Mouse (Mus musculus) frontal cortex, postnatal 25 days (tissue): ENCODE results near the gene Sirpa.

Experiments used
- DNase-seq, 2 experiments: peaks; one replicate each; pipeline ENCODE4 v3.0.0; 2022; ENCODE audit warnings: low spot score in 2 of 2

Sirpa gene

GRCm38 (mm10) chr2:129633077-129633732 lies 40.6 kb downstream of the Sirpa start:
- DNase-seq: no peak

GRCm38 (mm10) chr2:129633982-129634381 lies 41.3 kb downstream of the Sirpa start:
- no peak for DNase-seq

- DNase-seq: no peak
These were observed 60.0 kb downstream of the Sirpa start for GRCm38 (mm10) chr2:129652616-129653015.

- DNase-seq: no peak
These were observed 61.0 kb downstream of the Sirpa start for GRCm38 (mm10) chr2:129653632-129654031.

GRCm38 (mm10) chr2:129654233-129654950 lies 61.8 kb downstream of the Sirpa start:
- no peak for DNase-seq

GRCm38 (mm10) chr2:129655033-129655432 lies 62.4 kb downstream of the Sirpa start:
- DNase-seq: no peak

GRCm38 (mm10) chr2:129658796-129659195 lies 66.2 kb downstream of the Sirpa start:
- no peak for DNase-seq

GRCm38 (mm10) chr2:129660020-129660419 lies 67.4 kb downstream of the Sirpa start:
- DNase-seq: no peak

GRCm38 (mm10) chr2:129662484-129662883 lies 69.8 kb downstream of the Sirpa start:
- DNase-seq: no peak

GRCm38 (mm10) chr2:129671911-129672310 lies 79.3 kb downstream of the Sirpa start:
- no peak for DNase-seq

GRCm38 (mm10) chr2:129674935-129675634 lies 82.5 kb downstream of the Sirpa start:
- DNase-seq: peak; percentile 74 to 84

- no peak for DNase-seq
These were observed 85.0 kb downstream of the Sirpa start for GRCm38 (mm10) chr2:129677664-129678063.

GRCm38 (mm10) chr2:129679066-129679465 lies 86.4 kb downstream of the Sirpa start:
- DNase-seq: no peak

GRCm38 (mm10) chr2:129680236-129680635 lies 87.6 kb downstream of the Sirpa start:
- no peak for DNase-seq
